Mouse (Mus musculus) heart, embryonic 16.5 days (tissue): Measurements from ENCODE around the gene Vezf1. TPM values are rescaled to one million over a fixed set of nuclear protein-coding genes. Genes with fewer than 3 reads are reported as not detected.

Source experiments
- ATAC-seq: fragments of 200-750 bp; cut with Nextera tagmentation; replicated peaks from 2 replicates; pipeline ENCODE4 v1.8.0; 2017; ENCODE audit warnings: moderate number of reproducible peaks; ENCODE audit not compliant: insufficient read depth, low FRiP score; ENCODE audit errors: extremely low read depth
- H3K27ac ChIP-seq: fragments of 300-500 bp; sonication (generic); 2 replicates; pipeline ENCODE4 v1.5.1; 2014; ENCODE audit warnings: mild to moderate bottlenecking, low read length, control low read depth, moderate library complexity
- H3K27me3 ChIP-seq: fragments of 300-500 bp; sonication (generic); 2 replicates; pipeline ENCODE4 v1.6.1; 2014; ENCODE audit warnings: low read length, mixed read lengths; ENCODE audit not compliant: control insufficient read depth, insufficient read depth
- H3K36me3 ChIP-seq: fragments of 300-500 bp; sonication (generic); 2 replicates; pipeline ENCODE4 v1.6.1; 2014; ENCODE audit not compliant: control insufficient read depth, insufficient read depth
- H3K4me1 ChIP-seq: fragments of 300-500 bp; sonication (generic); 2 replicates; pipeline ENCODE4 v1.6.1; 2014; ENCODE audit warnings: low read length, mixed read lengths; ENCODE audit not compliant: control insufficient read depth, insufficient read depth
- H3K4me2 ChIP-seq: fragments of 300-500 bp; sonication (generic); 2 replicates; pipeline ENCODE4 v1.6.1; 2014; ENCODE audit warnings: low read depth, mild to moderate bottlenecking, control low read depth, low read length
- H3K4me3 ChIP-seq: fragments of 300-500 bp; sonication (generic); 2 replicates; pipeline ENCODE4 v1.5.1; 2014; ENCODE audit warnings: mild to moderate bottlenecking, control low read depth, low read length
- H3K9ac ChIP-seq: fragments of 300-500 bp; sonication (generic); 2 replicates; pipeline ENCODE4 v1.6.1; 2014; ENCODE audit warnings: low read length, control low read depth
- H3K9me3 ChIP-seq: fragments of 300-500 bp; sonication (generic); replicated peaks from 2 replicates; pipeline ENCODE4 v1.6.1; 2016; ENCODE audit warnings: low read length; ENCODE audit not compliant: control insufficient read depth
- WGBS: fragments of 180-500 bp; shearing (Covaris S2); extraction: QIAGEN DNeasy Blood & Tissue Kit; methylation state at CpG from one replicate; pipeline ENCODE4 v1.1.7; 2014; 5-methylcytosine and 5-hydroxymethylcytosine counted together
- polyA plus RNA-seq: library from polyadenylated mRNA; unstranded; fragments of >200 nt; fragmentation: Nextera tagmentation; extraction: Ambion mirVana; gene quantifications from 2 replicates; pipeline ENCODE4 v1.2.1, GENCODE M21; 2015

The Vezf1 gene
- polyA plus RNA-seq, 1 experiment from 2014 or later = 24.3 TPM

- H3K4me1 ChIP-seq = peaks cover 29% of the 10 kb centered on the region
- H3K36me3 ChIP-seq = no peaks in the 10 kb centered on the region
- H3K9ac ChIP-seq = 0 out of 2 replicates have a peak overlapping the region, but pooled peaks have one; percentile 49
- H3K27me3 ChIP-seq = no peaks in the 10 kb centered on the region
- no peak overlapping the region for H3K4me3 ChIP-seq
- no peak overlapping the region for H3K4me2 ChIP-seq
- H3K27ac ChIP-seq = no peak overlapping the region
- no peaks in the 10 kb centered on the region for H3K9me3 ChIP-seq
- 21% methylated on average over 6 of the region's 6 CpGs for WGBS
- no peak for ATAC-seq
Observed at GRCm38 (mm10) chr11:88123731-88124130, 55.7 kb downstream of the Vezf1 start.

- no peak overlapping the region for H3K27ac ChIP-seq
- 83% methylated on average over 6 of the region's 7 CpGs for WGBS
- H3K9ac ChIP-seq = no peak overlapping the region
- ATAC-seq = no peak
- H3K4me3 ChIP-seq = no peak overlapping the region
- H3K9me3 ChIP-seq = no peaks in the 10 kb centered on the region
- no peaks in the 10 kb centered on the region for H3K36me3 ChIP-seq
- H3K4me2 ChIP-seq = no peak overlapping the region
- no peaks in the 10 kb centered on the region for H3K27me3 ChIP-seq
- peaks cover 15% of the 10 kb centered on the region for H3K4me1 ChIP-seq
Observed at GRCm38 (mm10) chr11:88125483-88125882, 57.4 kb downstream of the Vezf1 start.

- WGBS = 48% methylated on average over 5 of the region's 5 CpGs
- H3K4me2 ChIP-seq = no peak overlapping the region
- no peak overlapping the region for H3K9ac ChIP-seq
- H3K27ac ChIP-seq = no peak overlapping the region
- ATAC-seq = no peak
- H3K36me3 ChIP-seq = no peaks in the 10 kb centered on the region
- H3K27me3 ChIP-seq = no peaks in the 10 kb centered on the region
- no peaks in the 10 kb centered on the region for H3K9me3 ChIP-seq
- H3K4me3 ChIP-seq = no peak overlapping the region
- H3K4me1 ChIP-seq = peaks cover 17% of the 10 kb centered on the region
Observed at GRCm38 (mm10) chr11:88126306-88126793, 58.3 kb downstream of the Vezf1 start.

GRCm38 (mm10) chr11:88128461-88128860 lies 60.4 kb downstream of the Vezf1 start:
- Histone ChIP-seq H3K9ac (no peak overlapping the region), H3K27me3 (no peaks in the 10 kb centered on the region), H3K4me1 (peaks cover 35% of the 10 kb centered on the region), H3K27ac (no peak overlapping the region), H3K9me3 (no peaks in the 10 kb centered on the region), H3K4me3 (no peak overlapping the region), H3K4me2 (no peak overlapping the region), H3K36me3 (no peaks in the 10 kb centered on the region)
- WGBS = 93% methylated on average over 9 of the region's 9 CpGs
- no peak for ATAC-seq

GRCm38 (mm10) chr11:88129281-88129680 lies 61.2 kb downstream of the Vezf1 start:
- Histone ChIP-seq H3K9ac (no peak overlapping the region), H3K4me2 (no peak overlapping the region), H3K9me3 (no peaks in the 10 kb centered on the region), H3K36me3 (no peaks in the 10 kb centered on the region), H3K4me1 (peaks cover 27% of the 10 kb centered on the region), H3K27ac (no peak overlapping the region), H3K4me3 (no peak overlapping the region), H3K27me3 (no peaks in the 10 kb centered on the region)
- 62% methylated on average over 3 of the region's 3 CpGs for WGBS
- no peak for ATAC-seq

GRCm38 (mm10) chr11:88129935-88130334 lies 61.9 kb downstream of the Vezf1 start:
- Histone ChIP-seq H3K4me2 (no peak overlapping the region), H3K4me3 (no peak overlapping the region), H3K36me3 (no peaks in the 10 kb centered on the region), H3K27me3 (no peaks in the 10 kb centered on the region), H3K27ac (no peak overlapping the region), H3K9ac (no peak overlapping the region), H3K4me1 (peaks cover 25% of the 10 kb centered on the region), H3K9me3 (no peaks in the 10 kb centered on the region)
- ATAC-seq = no peak
- 94% methylated on average over 10 of the region's 10 CpGs for WGBS

- H3K9me3 ChIP-seq = no peaks in the 10 kb centered on the region
- peak; percentile 79 for ATAC-seq
- no peaks in the 10 kb centered on the region for H3K36me3 ChIP-seq
- peak overlapping the region; percentile 11 for H3K4me3 ChIP-seq
- 12% methylated on average over 8 of the region's 8 CpGs for WGBS
- H3K27ac ChIP-seq = peak overlapping the region; percentile 82
- peak overlapping the region; percentile 63 for H3K4me2 ChIP-seq
- peak overlapping the region; percentile 66 for H3K9ac ChIP-seq
- H3K4me1 ChIP-seq = peaks cover 20% of the 10 kb centered on the region
- no peaks in the 10 kb centered on the region for H3K27me3 ChIP-seq
Observed at GRCm38 (mm10) chr11:88131847-88132246, 63.8 kb downstream of the Vezf1 start.

Other genes with a start within 250 kb of the Vezf1 start
- gene Lpo, start 240.0 kb upstream of the Vezf1 start, polyA plus RNA-seq = 0.92 and 1.1 TPM in 2 replicates
- gene Mks1, start 215.1 kb upstream of the Vezf1 start, polyA plus RNA-seq = 7.3 and 7.7 TPM in 2 replicates
- 0.30 and 0.45 TPM in 2 replicates for gene Epx, start 192.7 kb upstream of the Vezf1 start, polyA plus RNA-seq
- gene Olfr462, start 176.0 kb upstream of the Vezf1 start, polyA plus RNA-seq = not detected in 2 replicates
- not detected in 2 replicates for gene Olfr463, start 170.9 kb upstream of the Vezf1 start, polyA plus RNA-seq
- not detected in 2 replicates for gene Olfr464, start 147.3 kb upstream of the Vezf1 start, polyA plus RNA-seq
- gene Dynll2, start 80.7 kb upstream of the Vezf1 start, polyA plus RNA-seq = 23.5 and 25.6 TPM in 2 replicates
- 158 and 185 TPM in 2 replicates for gene Srsf1, start 20.9 kb upstream of the Vezf1 start, polyA plus RNA-seq
- gene Cuedc1, start 29.8 kb downstream of the Vezf1 start, polyA plus RNA-seq = 15.2 and 17.6 TPM in 2 replicates
- gene Mrps23, start 136.1 kb downstream of the Vezf1 start, polyA plus RNA-seq = 97.6 and 105 TPM in 2 replicates
- not detected in 2 replicates for gene Ccdc182, start 225.8 kb downstream of the Vezf1 start, polyA plus RNA-seq